Mouse (Mus musculus): ENCODE data around the gene Car12. TPM values are rescaled to one million over a fixed set of nuclear protein-coding genes. Genes with fewer than 3 reads are reported as not detected.

Gene Car12
- total and polyA plus RNA-seq, 2 experiments from 2014 or later = 7.4 to 12.5 TPM

DNA sequence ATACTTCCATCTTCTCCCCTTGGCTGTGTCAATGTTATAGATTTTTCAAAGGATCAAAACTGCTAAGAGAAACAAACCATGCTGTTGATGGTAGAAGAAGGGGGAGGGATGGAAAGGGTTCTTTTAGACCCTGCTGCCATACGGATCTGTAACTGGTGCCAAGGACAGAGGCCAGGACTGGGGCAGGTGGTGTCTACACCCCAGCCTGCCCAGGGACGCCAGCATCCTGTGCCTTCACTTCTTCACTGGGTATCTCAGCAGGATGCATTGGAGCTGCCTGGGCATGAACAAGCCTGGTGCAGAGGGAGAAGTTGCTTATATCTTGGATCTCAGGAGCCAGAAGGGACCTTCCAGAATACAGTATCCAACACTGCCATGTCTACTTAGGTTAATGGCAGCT lies 31.0 kb downstream of the Car12 start:
- DNase-seq (ENCODE audit: low spot score) (no peak), ATAC-seq (no peak)
- Histone ChIP-seq H3K4me2 (ENCODE audit: low read depth, low read length) (no peak overlapping the region), H3K36me3 (ENCODE audit: insufficient read depth, low read length) (no peaks in the 10 kb centered on the region), H3K9ac (replicated peaks; ENCODE audit: low read length) (no peak overlapping the region), H3K4me1 (ENCODE audit: insufficient read depth, low read length) (no peaks in the 10 kb centered on the region), H3K4me3 (ENCODE audit: low read length) (no peak overlapping the region), H3K27me3 (ENCODE audit: insufficient read depth, low read length) (no peaks in the 10 kb centered on the region), H3K27ac (no peak overlapping the region; the same call in 1 of the 2 replicates), H3K9me3 (ENCODE audit: low read length) (no peaks in the 10 kb centered on the region)
- no peak for TF ChIP-seq CTCF (IDR thresholded peaks at IDR 0.05; ENCODE audit: low read depth)
- WGBS = 67% methylated on average over 2 of the region's 2 CpGs

- DNase-seq (ENCODE audit: low spot score) (no peak), ATAC-seq (no peak)
- Histone ChIP-seq H3K9me3 (ENCODE audit: low read length) (no peaks in the 10 kb centered on the region), H3K4me2 (ENCODE audit: low read depth, low read length) (no peak overlapping the region), H3K27ac (no peak overlapping the region), H3K27me3 (ENCODE audit: insufficient read depth, low read length) (no peaks in the 10 kb centered on the region), H3K36me3 (ENCODE audit: insufficient read depth, low read length) (no peaks in the 10 kb centered on the region), H3K4me1 (ENCODE audit: insufficient read depth, low read length) (no peaks in the 10 kb centered on the region), H3K4me3 (ENCODE audit: low read length) (no peak overlapping the region), H3K9ac (replicated peaks; ENCODE audit: low read length) (no peak overlapping the region)
- no peak for TF ChIP-seq CTCF (IDR thresholded peaks at IDR 0.05; ENCODE audit: low read depth)
- WGBS = 73% methylated on average over 15 of the region's 15 CpGs
Observed at GRCm38 (mm10) chr9:66748390-66748789, 34.9 kb downstream of the Car12 start.

DNA sequence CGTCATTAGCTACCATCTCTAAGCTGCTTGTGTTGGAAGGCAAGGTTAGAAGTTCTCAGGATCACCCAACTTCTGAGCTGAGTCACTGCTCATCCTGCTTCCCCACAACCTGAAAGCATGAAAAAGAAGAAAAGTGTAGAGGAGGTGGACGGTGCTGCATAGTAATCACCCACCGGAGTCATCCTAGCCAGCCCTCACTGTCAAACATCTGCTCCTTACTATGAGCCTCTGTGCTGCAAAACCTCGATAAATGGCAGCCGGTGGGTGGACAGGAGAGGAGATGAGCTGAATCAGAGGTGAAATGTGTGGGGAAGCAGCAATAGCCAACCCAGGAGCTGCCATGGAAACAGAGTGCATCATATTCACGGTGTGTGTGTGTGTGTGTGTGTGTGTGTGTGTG lies 39.4 kb downstream of the Car12 start:
- H3K36me3 ChIP-seq (ENCODE audit: insufficient read depth, low read length) = no peaks in the 10 kb centered on the region
- DNase-seq (ENCODE audit: low spot score) (no peak), ATAC-seq (no peak)
- no peak overlapping the region for H3K9ac ChIP-seq (replicated peaks; ENCODE audit: low read length)
- H3K4me3 ChIP-seq (ENCODE audit: low read length) = no peak overlapping the region
- no peak for TF ChIP-seq CTCF (IDR thresholded peaks at IDR 0.05; ENCODE audit: low read depth)
- H3K27ac ChIP-seq = no peak overlapping the region
- 63% methylated on average over 6 of the region's 6 CpGs for WGBS
- H3K27me3 ChIP-seq (ENCODE audit: insufficient read depth, low read length) = no peaks in the 10 kb centered on the region
- no peak overlapping the region for H3K4me2 ChIP-seq (ENCODE audit: low read depth, low read length)
- no peaks in the 10 kb centered on the region for H3K4me1 ChIP-seq (ENCODE audit: insufficient read depth, low read length)
- no peaks in the 10 kb centered on the region for H3K9me3 ChIP-seq (ENCODE audit: low read length)

DNA sequence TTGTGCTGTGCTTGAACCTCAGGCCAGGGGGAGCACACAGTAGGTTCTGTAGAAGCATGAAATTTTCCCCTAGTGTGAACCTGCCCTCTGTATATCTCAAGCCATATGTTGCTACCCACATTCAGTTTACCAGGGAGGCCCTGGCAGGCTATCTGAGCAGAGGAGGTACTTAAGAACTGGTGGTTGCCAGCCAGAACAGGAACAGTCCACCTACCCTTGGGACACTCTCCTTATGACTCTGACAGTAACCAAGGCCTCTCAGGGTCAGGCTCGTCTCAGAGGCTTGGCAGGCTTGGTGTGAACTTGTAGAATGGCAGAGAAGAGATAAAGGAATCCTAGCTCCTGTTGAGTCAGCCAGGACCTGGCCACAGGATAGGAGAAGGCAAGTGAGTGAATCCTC lies 47.5 kb downstream of the Car12 start:
- Histone ChIP-seq H3K9ac (replicated peaks; ENCODE audit: low read length) (no peak overlapping the region), H3K36me3 (ENCODE audit: insufficient read depth, low read length) (no peaks in the 10 kb centered on the region), H3K4me3 (ENCODE audit: low read length) (no peak overlapping the region), H3K4me2 (ENCODE audit: low read depth, low read length) (no peak overlapping the region), H3K4me1 (ENCODE audit: insufficient read depth, low read length) (no peaks in the 10 kb centered on the region), H3K27ac (no peak overlapping the region), H3K9me3 (ENCODE audit: low read length) (no peaks in the 10 kb centered on the region), H3K27me3 (ENCODE audit: insufficient read depth, low read length) (no peaks in the 10 kb centered on the region)
- no peak for DNase-seq (ENCODE audit: low spot score)
- no peak for TF ChIP-seq CTCF (IDR thresholded peaks at IDR 0.05; ENCODE audit: low read depth)
- WGBS = 70% methylated on average over 1 of the region's 1 CpGs
- no peak for ATAC-seq

DNA sequence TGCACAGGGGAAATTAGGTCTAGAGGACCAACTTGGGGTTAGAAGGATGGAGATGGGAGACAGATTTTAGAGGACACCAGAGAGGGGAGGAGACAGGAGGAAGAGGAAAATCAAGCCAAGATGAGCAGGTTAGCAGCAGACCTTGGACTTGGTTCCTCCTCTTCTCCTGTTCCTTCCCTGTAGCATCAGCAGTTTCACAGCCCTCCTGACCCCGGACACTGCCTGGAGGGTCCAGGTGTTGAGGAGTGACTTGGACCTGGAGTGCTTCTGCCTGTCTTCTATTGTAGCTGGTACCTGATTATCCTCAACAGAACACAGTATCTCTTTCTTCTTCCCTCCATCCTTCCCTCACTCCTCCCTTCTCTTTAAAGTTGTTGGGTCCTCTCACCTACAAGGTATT lies 55.2 kb downstream of the Car12 start:
- ATAC-seq (no peak), DNase-seq (ENCODE audit: low spot score) (no peak)
- Histone ChIP-seq H3K4me3 (ENCODE audit: low read length) (no peak overlapping the region), H3K9me3 (ENCODE audit: low read length) (no peaks in the 10 kb centered on the region), H3K4me2 (ENCODE audit: low read depth, low read length) (no peak overlapping the region), H3K9ac (replicated peaks; ENCODE audit: low read length) (no peak overlapping the region), H3K27me3 (ENCODE audit: insufficient read depth, low read length) (no peaks in the 10 kb centered on the region), H3K4me1 (ENCODE audit: insufficient read depth, low read length) (no peaks in the 10 kb centered on the region), H3K36me3 (ENCODE audit: insufficient read depth, low read length) (no peaks in the 10 kb centered on the region), H3K27ac (no peak overlapping the region)
- TF ChIP-seq CTCF (IDR thresholded peaks at IDR 0.05; ENCODE audit: low read depth) = no peak
- WGBS = 100% methylated on average over 1 of the region's 1 CpGs

DNA sequence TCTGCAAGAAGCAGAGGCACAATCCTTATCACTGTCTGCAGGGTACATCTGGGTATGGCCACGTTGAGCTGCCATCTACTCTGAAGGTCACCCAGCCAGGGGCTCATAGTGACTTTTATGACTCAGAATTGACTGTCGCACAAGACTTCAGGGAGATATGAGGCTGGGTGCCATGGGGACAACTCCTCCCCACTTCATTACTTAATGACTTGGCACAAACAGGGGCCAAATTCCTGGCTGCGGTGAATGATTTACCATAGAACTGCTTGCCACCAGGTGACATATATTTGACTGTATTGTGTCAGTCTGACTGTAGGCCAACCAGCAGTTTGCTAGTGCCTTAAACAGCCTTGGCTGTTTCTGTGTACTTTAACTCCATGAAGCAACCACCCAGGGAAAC lies 55.8 kb downstream of the Car12 start:
- no peak overlapping the region for H3K4me3 ChIP-seq (ENCODE audit: low read length)
- H3K4me1 ChIP-seq (ENCODE audit: insufficient read depth, low read length) = no peaks in the 10 kb centered on the region
- H3K4me2 ChIP-seq (ENCODE audit: low read depth, low read length) = no peak overlapping the region
- H3K27me3 ChIP-seq (ENCODE audit: insufficient read depth, low read length) = no peaks in the 10 kb centered on the region
- no peak for DNase-seq (ENCODE audit: low spot score)
- no peaks in the 10 kb centered on the region for H3K36me3 ChIP-seq (ENCODE audit: insufficient read depth, low read length)
- no peak overlapping the region for H3K27ac ChIP-seq
- 62% methylated on average over 3 of the region's 3 CpGs for WGBS
- H3K9me3 ChIP-seq (ENCODE audit: low read length) = no peaks in the 10 kb centered on the region
- no peak for TF ChIP-seq CTCF (IDR thresholded peaks at IDR 0.05; ENCODE audit: low read depth)
- no peak for ATAC-seq
- no peak overlapping the region for H3K9ac ChIP-seq (replicated peaks; ENCODE audit: low read length)

DNA sequence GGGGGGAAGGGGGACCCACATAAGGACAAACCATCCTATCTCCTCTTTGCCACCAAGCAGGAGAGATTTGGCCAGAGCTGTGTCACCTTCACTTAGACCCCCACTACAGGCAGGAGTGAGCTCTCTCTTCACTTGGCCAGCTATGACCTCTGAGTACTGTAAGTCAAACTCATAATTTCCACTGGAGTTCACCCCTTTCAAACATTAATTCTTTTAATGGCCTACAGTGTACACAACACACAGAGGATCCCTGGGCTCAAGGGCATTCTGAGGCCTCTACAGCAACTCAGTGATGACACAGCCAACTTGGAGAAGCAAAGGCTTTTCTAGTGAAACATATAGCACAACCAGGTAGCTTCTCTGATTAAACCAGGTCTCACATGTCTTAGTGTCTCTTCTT lies 57.2 kb downstream of the Car12 start:
- no peak overlapping the region for H3K9ac ChIP-seq (replicated peaks; ENCODE audit: low read length)
- DNase-seq (ENCODE audit: low spot score) (no peak), ATAC-seq (no peak)
- no peak overlapping the region for H3K4me2 ChIP-seq (ENCODE audit: low read depth, low read length)
- no peak overlapping the region for H3K4me3 ChIP-seq (ENCODE audit: low read length)
- no peak for TF ChIP-seq CTCF (IDR thresholded peaks at IDR 0.05; ENCODE audit: low read depth)
- no peaks in the 10 kb centered on the region for H3K27me3 ChIP-seq (ENCODE audit: insufficient read depth, low read length)
- no peaks in the 10 kb centered on the region for H3K4me1 ChIP-seq (ENCODE audit: insufficient read depth, low read length)
- no peak overlapping the region for H3K27ac ChIP-seq
- no peaks in the 10 kb centered on the region for H3K36me3 ChIP-seq (ENCODE audit: insufficient read depth, low read length)
- H3K9me3 ChIP-seq (ENCODE audit: low read length) = no peaks in the 10 kb centered on the region

Measured in hindbrain, postnatal 0 days (tissue).